10 mouse cellular contexts compared by ENCODE assay signal in the genomic region with DNA sequence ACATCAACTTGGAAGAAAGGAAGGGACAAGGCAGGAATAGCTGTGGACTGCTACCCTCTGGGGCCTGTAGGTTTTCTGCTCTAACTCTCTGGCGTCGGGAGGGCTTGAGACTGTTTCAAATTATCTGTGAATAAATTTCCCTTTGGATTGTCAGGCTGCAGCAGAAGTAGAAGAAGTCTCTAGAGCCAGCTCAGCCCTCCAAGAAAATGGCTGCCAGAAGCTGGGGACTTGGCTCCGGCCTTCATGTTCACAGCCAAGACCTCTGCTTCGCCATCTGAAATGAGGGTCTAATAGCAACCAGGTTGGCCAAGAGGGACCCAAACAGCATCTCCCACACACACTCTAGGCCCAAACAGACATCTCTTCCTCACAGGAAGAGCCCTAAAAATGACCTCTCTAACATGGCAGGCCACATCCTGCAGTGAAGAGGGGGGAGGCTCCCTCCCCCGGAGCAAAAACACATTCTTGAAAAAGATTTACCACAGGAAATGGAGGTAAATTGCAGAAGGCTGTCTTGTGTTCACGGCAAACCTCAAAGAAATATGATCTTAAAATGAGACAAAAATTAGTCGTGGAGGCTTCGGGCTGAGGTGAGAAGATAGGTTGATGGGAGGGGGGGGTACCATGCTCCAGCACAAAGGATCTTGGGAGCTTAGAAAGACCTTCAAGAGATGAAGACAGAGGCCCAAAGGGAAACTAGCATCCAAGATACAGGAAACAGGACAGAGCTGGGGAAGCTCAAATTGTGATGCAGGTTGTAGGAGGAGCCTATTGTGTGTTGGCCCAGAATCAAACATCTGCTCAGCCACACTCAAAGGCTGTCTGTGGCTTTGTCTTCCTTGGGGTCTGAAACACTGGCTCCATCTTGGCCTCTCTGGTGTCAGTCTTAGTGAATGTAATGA. TPM values are rescaled to one million over a fixed set of nuclear protein-coding genes. Genes with fewer than 3 reads are reported as not detected.
A peak's percentile ranks its signal among the peaks of the same experiment; 100 is the strongest.
DNase-seq lines count a peak whose midpoint lies in the region; ATAC-seq and TF ChIP-seq lines count a peak whose summit lies in the region.
"Had no signal": no experiment of that assay in that cellular context is flagged by ENCODE, and none has a peak within 500 bp of the region (broad histone marks: within the 10 kb centered on the region; RNA-seq: fewer than 3 reads in every experiment).

No protein-coding gene starts in this region.

- H3K4me3 ChIP-seq in hindbrain, postnatal 0 days (ENCODE audit: low read length): no peak overlapping the region
- H3K4me3 ChIP-seq in hindbrain, embryonic 16.5 days (ENCODE audit: low read length): no peak overlapping the region
- H3K4me3 ChIP-seq in layer of hippocampus, adult 2 months: no peak overlapping the region
- H3K4me3 ChIP-seq: erythroblast, embryonic 14.5 days; neural tube, embryonic 13.5 days had no signal

- H3K9me3 ChIP-seq in hindbrain, postnatal 0 days (ENCODE audit: low read length): no peaks in the 10 kb centered on the region
- no peaks in the 10 kb centered on the region for H3K9me3 ChIP-seq in hindbrain, embryonic 16.5 days (ENCODE audit: control insufficient read depth, low read length)

- 66% methylated on average over 8 of the region's 8 CpGs for WGBS in hindbrain, postnatal 0 days
- 78% methylated on average over 8 of the region's 8 CpGs for WGBS in hindbrain, embryonic 16.5 days

- H3K9ac ChIP-seq in hindbrain, postnatal 0 days (replicated peaks; ENCODE audit: low read length): no peak overlapping the region
- H3K9ac ChIP-seq in hindbrain, embryonic 16.5 days (ENCODE audit: low read depth, low read length): no peak overlapping the region
- H3K9ac ChIP-seq: neural tube, embryonic 13.5 days had no signal

- peaks cover 3% of the 10 kb centered on the region; the same call in 1 of the 2 replicates for H3K4me1 ChIP-seq in hindbrain, postnatal 0 days (ENCODE audit: insufficient read depth, low read length)
- H3K4me1 ChIP-seq in hindbrain, embryonic 16.5 days (ENCODE audit: control insufficient read depth, insufficient read depth, low read depth, low read length): peaks cover 8% of the 10 kb centered on the region

- H3K36me3 ChIP-seq in hindbrain, postnatal 0 days (ENCODE audit: insufficient read depth, low read length): no peaks in the 10 kb centered on the region
- no peaks in the 10 kb centered on the region for H3K36me3 ChIP-seq in hindbrain, embryonic 16.5 days (ENCODE audit: control insufficient read depth, insufficient read depth, low read length)
- H3K36me3 ChIP-seq: neural tube, embryonic 13.5 days had no signal

- H3K4me2 ChIP-seq in hindbrain, postnatal 0 days (ENCODE audit: low read depth, low read length): no peak overlapping the region
- H3K4me2 ChIP-seq in hindbrain, embryonic 16.5 days (ENCODE audit: low read length): no peak overlapping the region
- H3K4me2 ChIP-seq: neural tube, embryonic 13.5 days had no signal

- ATAC-seq in hindbrain, postnatal 0 days: no peak
- ATAC-seq in hindbrain, embryonic 16.5 days: no peak
- peak; percentile 54 for ATAC-seq in megakaryocyte, adult 5-6 weeks (ENCODE audit: poor library complexity, severe bottlenecking)

- TF ChIP-seq CTCF in hindbrain, postnatal 0 days (IDR thresholded peaks at IDR 0.05; ENCODE audit: low read depth): no peak
- no peak for TF ChIP-seq CTCF in layer of hippocampus, adult 2 months (conservative IDR thresholded peaks at IDR 0.05)

- no peaks in the 10 kb centered on the region for H3K27me3 ChIP-seq in hindbrain, postnatal 0 days (ENCODE audit: insufficient read depth, low read length)
- H3K27me3 ChIP-seq in hindbrain, embryonic 16.5 days (replicated peaks; ENCODE audit: control insufficient read depth, insufficient read depth, low read length): no peaks in the 10 kb centered on the region
- H3K27me3 ChIP-seq: neural tube, embryonic 13.5 days had no signal

- H3K27ac ChIP-seq in hindbrain, postnatal 0 days: no peak overlapping the region; the same call in 1 of the 2 replicates
- H3K27ac ChIP-seq in hindbrain, embryonic 16.5 days (ENCODE audit: low read depth, low read length): no peak overlapping the region
- H3K27ac ChIP-seq in layer of hippocampus, adult 2 months: no peak overlapping the region
- H3K27ac ChIP-seq: neural tube, embryonic 13.5 days had no signal

- peak; percentile 39 for DNase-seq in hindbrain, postnatal 0 days (ENCODE audit: low spot score)
- DNase-seq in T-cell, adult 2 months (ENCODE audit: low spot score): peak; percentile 90
- peak; percentile 37 to 45 for DNase-seq in heart, postnatal 10 days
- DNase-seq in layer of hippocampus, adult 2 months (ENCODE audit: low spot score in 2 of 2): no peak
- no peak for DNase-seq in cerebellum, adult 9-11 months
- DNase-seq in frontal cortex, postnatal 10 days (ENCODE audit: low spot score in 2 of 2): no peak

- intact Hi-C loops in heart, postnatal 10 days (cut with DNase I): no loop called here

RNA-seq across cellular contexts. Expression of a gene that starts 48.4 kb away (rescaled TPM):
- 9.8 and 14.2 TPM in 2 replicates for total RNA-seq in hindbrain, postnatal 0 days (2014; rRNA removed)
- 7.4 and 7.5 TPM in 2 replicates for polyA plus RNA-seq in hindbrain, postnatal 0 days (2015; fragmentation: Nextera tagmentation; extraction: Ambion mirVana)
- polyA plus RNA-seq in hindbrain, embryonic 16.5 days (2015; fragmentation: Nextera tagmentation; extraction: Ambion mirVana): 6.8 and 6.9 TPM in 2 replicates
- total RNA-seq in heart, postnatal 10 days (2021): 1 to 10 TPM; 1.6 to 2.0 TPM
- total RNA-seq in megakaryocyte, adult 5-6 weeks (2015): not detected in 2 replicates
- not detected in 2 replicates for total RNA-seq in megakaryocyte, adult 5-6 weeks (2017)
- under 1 TPM; 0.44 to 0.83 TPM for total RNA-seq in layer of hippocampus, adult 2 months (2021)
- polyA plus RNA-seq: erythroblast, embryonic 14.5 days had no signal

Comparison
In these comparisons a context has a peak if more than half of its experiments do, and no peak if none do; other contexts are left out.
1. DNase-seq: peak in hindbrain, postnatal 0 days (single experiment), T-cell, adult 2 months (single experiment) and heart, postnatal 10 days (2 of 2); none in layer of hippocampus, adult 2 months (0 of 2), cerebellum, adult 9-11 months (single experiment) and frontal cortex, postnatal 10 days (0 of 2).